Mouse (Mus musculus) hindbrain, embryonic 12.5 days (tissue): Measurements from ENCODE around the gene Klhl21. TPM values are rescaled to one million over a fixed set of nuclear protein-coding genes. Genes with fewer than 3 reads are reported as not detected.

Source experiments
- polyA plus RNA-seq: library from polyadenylated mRNA; unstranded; fragments of >200 nt; fragmentation: Nextera tagmentation; extraction: Ambion mirVana; gene quantifications from 2 replicates; pipeline ENCODE4 v1.2.1, GENCODE M21; 2016

The Klhl21 gene
- polyA plus RNA-seq, 1 experiment from 2014 or later: 8.0 TPM

Other genes starting within 250 kb of the Klhl21 start
- gene Camta1, start 146.9 kb upstream of the Klhl21 start, polyA plus RNA-seq: 136 and 157 TPM in 2 replicates
- gene Dnajc11, start 75.1 kb upstream of the Klhl21 start, polyA plus RNA-seq: 82.8 and 83.2 TPM in 2 replicates
- gene Thap3, start 19.8 kb upstream of the Klhl21 start, polyA plus RNA-seq: 31.7 and 37.0 TPM in 2 replicates
- 29.2 and 29.7 TPM in 2 replicates for gene Phf13, start 12.5 kb upstream of the Klhl21 start, polyA plus RNA-seq
- 20.4 and 25.2 TPM in 2 replicates for gene Zbtb48, start 18.9 kb downstream of the Klhl21 start, polyA plus RNA-seq
- 1.0 and 1.2 TPM in 2 replicates for gene Tas1r1, start 29.8 kb downstream of the Klhl21 start, polyA plus RNA-seq
- 32.6 and 33.9 TPM in 2 replicates for gene Nol9, start 30.5 kb downstream of the Klhl21 start, polyA plus RNA-seq
- gene Plekhg5, start 63.7 kb downstream of the Klhl21 start, polyA plus RNA-seq: 11.7 and 12.0 TPM in 2 replicates
- gene Tnfrsf25, start 107.1 kb downstream of the Klhl21 start, polyA plus RNA-seq: 0.59 and 0.74 TPM in 2 replicates
- gene Espn, start 143.6 kb downstream of the Klhl21 start, polyA plus RNA-seq: 0.82 and 2.3 TPM in 2 replicates
- gene Hes2, start 150.1 kb downstream of the Klhl21 start, polyA plus RNA-seq: 2.4 and 2.9 TPM in 2 replicates
- 128 and 132 TPM in 2 replicates for gene Acot7, start 169.3 kb downstream of the Klhl21 start, polyA plus RNA-seq